Mouse (Mus musculus) heart, embryonic 14.5 days (tissue): ENCODE measurements around the gene Bnc2. TPM values are rescaled to one million over a fixed set of nuclear protein-coding genes. Genes with fewer than 3 reads are reported as not detected.

Source experiments
- ATAC-seq: fragments of 200-750 bp; cut with Nextera tagmentation; 2 replicates; pipeline ENCODE4 v1.8.0; 2017; ENCODE audit warnings: low read depth, moderate TSS enrichment; ENCODE audit not compliant: insufficient number of reproducible peaks, insufficient read depth, low FRiP score
- H3K27ac ChIP-seq, 2 experiments: fragments of 200-500 bp in 1 of 2; fragments of 300-500 bp in 1 of 2; sonication (generic) in 1 of 2; replicated peaks in 1 of 2; 2 replicates each; pipeline ENCODE4 v1.5.1; 2012 to 2014; ENCODE audit warnings: low read depth in 2 of 2, low read length in 2 of 2, control low read depth in 1 of 2, mild to moderate bottlenecking in 1 of 2, mixed read lengths in 1 of 2; ENCODE audit not compliant: control insufficient read depth in 1 of 2, insufficient read depth in 1 of 2
- H3K27me3 ChIP-seq: fragments of 300-500 bp; sonication (generic); 2 replicates; pipeline ENCODE4 v1.6.1; 2014; ENCODE audit warnings: mild to moderate bottlenecking, low read length, control low read depth; ENCODE audit not compliant: control insufficient read depth, insufficient read depth
- H3K36me3 ChIP-seq: fragments of 300-500 bp; sonication (generic); 2 replicates; pipeline ENCODE4 v1.6.1; 2014; ENCODE audit warnings: mild to moderate bottlenecking, control low read depth, low read length, mixed read lengths; ENCODE audit not compliant: control insufficient read depth, insufficient read depth
- H3K4me1 ChIP-seq, 2 experiments: fragments of 200-500 bp in 1 of 2; fragments of 300-500 bp in 1 of 2; sonication (generic) in 1 of 2; 2 replicates each; pipeline ENCODE4 v1.6.1; 2012 to 2014; ENCODE audit warnings: low read length in 2 of 2, control low read depth in 1 of 2, mixed read lengths in 1 of 2; ENCODE audit not compliant: control insufficient read depth in 2 of 2, insufficient read depth in 2 of 2
- H3K4me2 ChIP-seq: fragments of 300-500 bp; sonication (generic); 2 replicates; pipeline ENCODE4 v1.6.1; 2014; ENCODE audit warnings: mild to moderate bottlenecking, low read length
- H3K4me3 ChIP-seq, 2 experiments: fragments of 200-500 bp in 1 of 2; fragments of 300-500 bp in 1 of 2; sonication (generic) in 1 of 2; 2 replicates each; pipeline ENCODE4 v1.5.1; 2012 to 2014; ENCODE audit warnings: low read length in 2 of 2, mild to moderate bottlenecking in 2 of 2, control low read depth in 1 of 2, low read depth in 1 of 2, moderate library complexity in 1 of 2; ENCODE audit not compliant: control insufficient read depth in 1 of 2, insufficient read depth in 1 of 2
- H3K9ac ChIP-seq: fragments of 300-500 bp; sonication (generic); 2 replicates; pipeline ENCODE4 v1.6.1; 2014; ENCODE audit warnings: mild to moderate bottlenecking, low read length
- H3K9me3 ChIP-seq: fragments of 300-500 bp; sonication (generic); 2 replicates; pipeline ENCODE4 v1.6.1; 2016; ENCODE audit warnings: low read length, control low read depth; ENCODE audit not compliant: control insufficient read depth
- WGBS: fragments of 180-500 bp; shearing (Covaris S2); extraction: QIAGEN DNeasy Blood & Tissue Kit; methylation state at CpG from one replicate; pipeline ENCODE4 v1.1.7; 2014; 5-methylcytosine and 5-hydroxymethylcytosine counted together
- polyA plus RNA-seq: library from polyadenylated mRNA; unstranded; fragments of >200 nt; fragmentation: Nextera tagmentation; extraction: Ambion mirVana; gene quantifications from 2 replicates; pipeline ENCODE4 v1.2.1, GENCODE M21; 2014

The Bnc2 gene
- polyA plus RNA-seq, 1 experiment from 2014 or later = 0.92 TPM

- H3K9ac ChIP-seq = no peak overlapping the region
- no peaks in the 10 kb centered on the region for H3K36me3 ChIP-seq
- H3K27ac ChIP-seq = no peak overlapping the region
- no peaks in the 10 kb centered on the region for H3K27me3 ChIP-seq
- 67% methylated on average over 3 of the region's 3 CpGs for WGBS
- H3K4me2 ChIP-seq = no peak overlapping the region
- H3K4me3 ChIP-seq = no peak overlapping the region
- no peaks in the 10 kb centered on the region for H3K4me1 ChIP-seq
- no peak for ATAC-seq
- H3K9me3 ChIP-seq = no peaks in the 10 kb centered on the region
Observed at GRCm38 (mm10) chr4:84454493-84454892, 220.6 kb downstream of the Bnc2 start.

GRCm38 (mm10) chr4:84453586-84453985 is 221.5 kb downstream of the Bnc2 start:
- Histone ChIP-seq H3K27me3 (no peaks in the 10 kb centered on the region), H3K4me1 (no peaks in the 10 kb centered on the region), H3K36me3 (no peaks in the 10 kb centered on the region), H3K27ac (no peak overlapping the region), H3K9ac (no peak overlapping the region), H3K4me2 (no peak overlapping the region), H3K9me3 (no peaks in the 10 kb centered on the region), H3K4me3 (no peak overlapping the region)
- WGBS = 79% methylated on average over 4 of the region's 4 CpGs
- no peak for ATAC-seq

- Histone ChIP-seq H3K4me2 (no peak overlapping the region), H3K27me3 (no peaks in the 10 kb centered on the region), H3K36me3 (no peaks in the 10 kb centered on the region), H3K9ac (no peak overlapping the region), H3K27ac (no peak overlapping the region), H3K4me1 (no peaks in the 10 kb centered on the region), H3K9me3 (no peaks in the 10 kb centered on the region), H3K4me3 (no peak overlapping the region)
- no peak for ATAC-seq
- 76% methylated on average over 3 of the region's 3 CpGs for WGBS
Observed at GRCm38 (mm10) chr4:84452642-84453041, 222.4 kb downstream of the Bnc2 start.

GRCm38 (mm10) chr4:84449246-84450005 is 225.6 kb downstream of the Bnc2 start:
- Histone ChIP-seq H3K36me3 (no peaks in the 10 kb centered on the region), H3K9me3 (no peaks in the 10 kb centered on the region), H3K4me2 (no peak overlapping the region), H3K9ac (no peak overlapping the region), H3K27me3 (no peaks in the 10 kb centered on the region), H3K4me1 (no peaks in the 10 kb centered on the region), H3K27ac (no peak overlapping the region), H3K4me3 (no peak overlapping the region)
- no peak for ATAC-seq
- 72% methylated on average over 7 of the region's 7 CpGs for WGBS

- WGBS = 91% methylated on average over 9 of the region's 9 CpGs
- H3K9ac ChIP-seq = no peak overlapping the region
- ATAC-seq = no peak
- no peak overlapping the region for H3K4me2 ChIP-seq
- no peaks in the 10 kb centered on the region for H3K27me3 ChIP-seq
- H3K4me3 ChIP-seq = no peak overlapping the region
- H3K9me3 ChIP-seq = no peaks in the 10 kb centered on the region
- H3K4me1 ChIP-seq = no peaks in the 10 kb centered on the region
- H3K36me3 ChIP-seq = no peaks in the 10 kb centered on the region
- no peak overlapping the region for H3K27ac ChIP-seq
Observed at GRCm38 (mm10) chr4:84433324-84433723, 241.8 kb downstream of the Bnc2 start.

- Histone ChIP-seq H3K9ac (no peak overlapping the region), H3K36me3 (no peaks in the 10 kb centered on the region), H3K4me2 (no peak overlapping the region), H3K4me3 (no peak overlapping the region), H3K9me3 (no peaks in the 10 kb centered on the region), H3K4me1 (no peaks in the 10 kb centered on the region), H3K27ac (no peak overlapping the region), H3K27me3 (no peaks in the 10 kb centered on the region)
- 59% methylated on average over 6 of the region's 6 CpGs for WGBS
- ATAC-seq = no peak
Observed at GRCm38 (mm10) chr4:84431677-84432515, 243.2 kb downstream of the Bnc2 start.

GRCm38 (mm10) chr4:84427955-84428354 is 247.1 kb downstream of the Bnc2 start:
- Histone ChIP-seq H3K9ac (no peak overlapping the region), H3K4me3 (no peak overlapping the region), H3K27ac (no peak overlapping the region), H3K27me3 (no peaks in the 10 kb centered on the region), H3K9me3 (no peaks in the 10 kb centered on the region), H3K4me1 (no peaks in the 10 kb centered on the region), H3K36me3 (no peaks in the 10 kb centered on the region), H3K4me2 (no peak overlapping the region)
- WGBS = 87% methylated on average over 3 of the region's 3 CpGs
- ATAC-seq = no peak
